Mouse (Mus musculus): ENCODE measurements around the gene Polh.

- TF ChIP-seq CTCF (IDR thresholded peaks at IDR 0.05) (no peak), EP300 (IDR thresholded peaks at IDR 0.05) (no peak)
These were observed 25.1 kb upstream of the Polh start for GRCm38 (mm10) chr17:46227576-46227975.
